Mouse (Mus musculus): ENCODE measurements at regions not wholly inside any gene's neighbourhood (a gene's known extent, or its start where the extent isn't known, plus 50 kb on each side); places are given as distances from the start of the nearest gene placed in this dataset.

- no peak for TF ChIP-seq POLR2A (IDR thresholded peaks at IDR 0.05; ENCODE audit: insufficient read depth, low read depth, low read length)
- TF ChIP-seq CTCF (IDR thresholded peaks at IDR 0.05) = no peak
Measured at GRCm38 (mm10) chr15:25135471-25136262, 277.9 kb downstream of the Basp1 start.
